Mouse (Mus musculus) urinary bladder, postnatal 10 days (tissue): ENCODE data around the gene BC048562.

Experiments used
- DNase-seq: peaks from one replicate; pipeline ENCODE4 v3.0.0; 2022; ENCODE audit warnings: low spot score

BC048562 gene

DNA sequence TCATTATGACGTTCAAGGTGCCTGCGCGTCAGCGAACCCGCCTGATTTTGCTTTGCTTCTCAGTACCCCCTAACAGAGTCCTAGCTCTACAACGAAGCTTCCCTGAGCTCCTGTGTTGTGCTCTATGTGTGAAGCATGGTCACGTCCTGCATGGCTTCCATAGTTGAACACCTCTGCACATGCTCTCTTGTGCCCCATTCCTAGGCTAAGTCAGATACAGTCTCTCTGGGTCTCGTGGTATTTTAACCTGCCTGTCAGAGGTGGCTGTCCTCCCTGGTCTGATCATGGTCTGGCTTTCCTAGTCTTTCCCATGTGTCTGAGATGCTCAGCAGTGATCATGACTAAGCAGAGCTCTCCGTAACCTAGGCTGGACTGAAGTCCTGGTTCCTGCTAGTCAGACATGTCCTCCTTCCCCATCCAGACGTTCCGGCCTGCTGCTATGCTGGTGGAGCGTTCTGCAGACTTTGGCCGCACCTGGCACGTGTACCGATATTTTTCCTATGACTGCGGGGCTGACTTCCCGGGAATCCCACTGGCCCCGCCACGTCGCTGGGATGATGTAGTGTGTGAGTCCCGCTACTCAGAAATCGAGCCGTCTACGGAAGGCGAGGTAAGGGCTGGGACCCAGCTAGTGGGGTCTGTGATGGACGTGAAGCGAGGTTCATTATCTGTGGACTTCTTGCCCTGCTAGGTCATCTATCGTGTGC lies 44.7 kb downstream of the BC048562 start:
- no peak for DNase-seq

DNA sequence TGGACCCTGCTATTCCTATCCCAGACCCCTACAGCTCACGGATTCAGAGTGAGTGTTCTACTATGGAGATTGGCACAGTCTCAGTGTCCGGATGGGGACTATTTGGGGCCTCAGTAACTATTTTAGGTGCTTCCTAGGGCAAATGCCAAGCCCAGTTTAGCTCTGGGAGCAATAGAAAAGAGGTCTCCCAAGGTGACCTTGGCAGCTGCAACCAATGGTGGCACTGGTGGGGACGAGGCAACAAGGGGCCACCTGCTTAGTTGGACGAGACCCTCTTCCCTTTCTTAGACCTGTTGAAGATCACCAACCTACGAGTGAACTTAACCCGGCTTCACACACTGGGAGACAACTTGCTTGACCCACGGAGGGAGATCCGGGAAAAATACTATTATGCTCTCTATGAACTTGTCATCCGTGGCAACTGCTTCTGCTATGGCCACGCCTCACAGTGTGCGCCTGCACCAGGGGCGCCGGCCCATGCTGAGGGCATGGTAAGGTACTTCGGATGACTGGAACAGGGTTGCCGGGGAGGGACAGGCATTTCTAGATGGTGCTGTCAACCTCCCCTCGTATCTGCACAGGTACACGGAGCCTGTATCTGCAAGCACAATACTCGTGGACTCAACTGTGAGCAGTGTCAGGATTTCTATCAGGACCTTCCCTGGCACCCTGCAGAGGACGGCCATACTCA lies 45.4 kb downstream of the BC048562 start:
- DNase-seq: no peak

DNA sequence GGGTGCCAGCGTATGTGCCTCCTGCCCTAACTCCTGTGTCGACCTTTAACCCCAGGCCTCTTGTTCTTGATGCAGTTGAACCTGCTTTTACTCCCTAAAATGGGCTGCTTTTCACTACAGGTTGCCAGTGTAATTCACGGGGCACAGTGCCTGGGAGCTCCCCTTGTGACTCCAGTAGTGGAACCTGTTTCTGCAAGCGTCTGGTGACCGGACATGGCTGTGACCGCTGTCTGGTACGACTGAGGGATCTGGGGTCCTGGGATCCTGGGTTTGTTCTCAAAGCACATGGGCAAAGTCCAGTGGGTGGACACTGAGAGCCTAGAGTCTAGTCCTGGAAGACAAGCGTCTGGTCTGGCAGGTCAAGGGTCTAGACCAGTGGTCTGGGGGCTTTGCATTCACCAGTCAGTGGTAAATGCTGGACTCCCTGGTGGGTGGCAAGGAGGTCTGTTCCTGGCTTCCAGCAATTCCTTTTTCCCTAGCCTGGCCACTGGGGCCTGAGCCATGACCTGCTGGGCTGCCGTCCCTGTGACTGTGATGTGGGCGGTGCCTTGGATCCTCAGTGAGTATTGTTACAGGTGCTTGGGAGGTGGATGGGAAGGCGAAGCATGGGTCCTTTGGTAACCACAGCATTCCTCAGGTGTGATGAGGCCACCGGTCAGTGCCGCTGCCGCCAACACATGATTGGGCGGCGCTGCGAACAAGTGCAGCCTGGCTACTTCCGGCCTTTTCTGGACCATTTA lies 46.9 kb downstream of the BC048562 start:
- DNase-seq: no peak

DNA sequence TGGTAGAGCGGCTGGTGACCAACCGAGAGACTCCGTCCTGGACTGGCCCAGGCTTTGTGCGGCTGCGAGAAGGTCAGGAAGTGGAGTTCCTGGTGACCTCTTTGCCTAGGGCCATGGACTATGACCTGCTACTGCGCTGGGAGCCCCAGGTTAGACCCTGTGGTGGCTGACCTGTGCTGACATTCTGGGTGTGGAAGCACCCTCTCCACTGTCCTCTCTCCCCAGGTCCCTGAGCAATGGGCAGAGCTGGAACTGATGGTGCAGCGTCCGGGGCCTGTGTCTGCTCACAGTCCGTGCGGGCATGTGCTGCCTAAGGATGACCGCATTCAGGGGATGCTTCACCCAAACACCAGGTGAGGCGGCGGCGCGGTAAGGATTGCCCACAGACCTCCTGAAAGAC lies 47.7 kb downstream of the BC048562 start:
- DNase-seq: no peak

DNA sequence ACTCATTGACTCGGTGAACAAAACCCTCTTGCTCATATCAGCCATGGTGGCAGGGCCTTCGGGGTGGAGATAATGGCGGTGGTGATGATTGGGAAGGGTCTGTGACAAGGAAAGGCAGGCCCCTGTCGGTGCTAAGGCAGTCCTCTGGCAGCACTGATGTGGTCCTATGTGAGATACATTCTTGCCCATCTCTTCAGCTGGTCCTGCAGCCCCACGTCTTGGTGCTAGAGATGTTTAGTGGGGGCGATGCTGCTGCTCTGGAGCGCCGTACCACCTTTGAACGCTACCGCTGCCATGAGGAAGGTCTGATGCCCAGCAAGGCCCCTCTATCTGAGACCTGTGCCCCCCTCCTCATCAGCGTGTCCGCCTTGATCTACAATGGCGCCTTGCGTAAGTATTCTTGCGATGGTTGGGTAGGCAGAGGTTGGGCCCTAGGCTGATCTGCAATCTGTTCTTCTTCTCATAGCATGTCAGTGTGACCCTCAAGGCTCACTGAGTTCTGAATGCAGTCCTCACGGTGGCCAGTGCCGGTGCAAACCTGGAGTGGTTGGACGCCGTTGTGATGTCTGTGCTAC lies 49.1 kb downstream of the BC048562 start:
- DNase-seq: no peak

DNA sequence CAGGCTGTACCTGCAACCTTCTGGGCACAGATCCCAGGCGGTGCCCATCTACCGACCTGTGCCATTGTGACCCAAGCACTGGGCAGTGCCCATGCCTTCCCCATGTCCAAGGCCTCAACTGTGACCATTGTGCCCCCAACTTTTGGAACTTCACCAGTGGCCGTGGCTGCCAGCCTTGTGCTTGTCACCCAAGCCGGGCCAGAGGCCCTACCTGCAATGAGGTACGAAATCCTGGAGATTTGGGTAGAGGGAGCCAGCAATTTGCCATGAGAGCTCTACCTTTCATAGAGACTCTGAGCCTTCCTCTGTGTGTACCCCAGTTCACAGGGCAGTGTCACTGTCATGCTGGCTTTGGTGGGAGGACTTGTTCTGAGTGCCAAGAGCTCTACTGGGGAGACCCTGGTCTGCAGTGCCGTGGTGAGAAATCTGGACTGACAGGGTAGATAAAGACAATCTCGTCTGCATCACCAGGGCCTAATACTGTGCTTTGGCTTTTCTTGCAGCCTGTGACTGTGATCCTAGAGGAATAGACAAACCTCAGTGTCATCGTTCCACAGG lies 50.8 kb downstream of the BC048562 start:
- no peak for DNase-seq

DNA sequence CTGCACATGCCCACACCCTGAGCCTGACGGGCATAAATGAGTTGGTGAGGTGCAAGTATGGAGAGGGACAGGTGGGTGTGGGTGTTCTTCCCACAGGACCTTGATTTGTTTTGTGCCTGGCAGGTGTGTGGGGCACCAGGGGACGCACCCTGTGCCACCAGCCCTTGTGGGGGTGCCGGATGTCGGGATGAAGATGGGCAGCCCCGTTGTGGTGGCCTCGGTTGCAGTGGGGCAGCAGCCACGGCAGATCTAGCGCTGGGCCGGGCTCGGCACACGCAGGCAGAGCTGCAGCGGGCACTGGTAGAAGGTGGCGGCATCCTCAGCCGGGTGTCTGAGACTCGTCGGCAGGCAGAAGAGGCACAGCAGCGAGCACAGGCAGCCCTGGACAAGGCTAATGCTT lies 52.1 kb downstream of the BC048562 start:
- DNase-seq: no peak

DNA sequence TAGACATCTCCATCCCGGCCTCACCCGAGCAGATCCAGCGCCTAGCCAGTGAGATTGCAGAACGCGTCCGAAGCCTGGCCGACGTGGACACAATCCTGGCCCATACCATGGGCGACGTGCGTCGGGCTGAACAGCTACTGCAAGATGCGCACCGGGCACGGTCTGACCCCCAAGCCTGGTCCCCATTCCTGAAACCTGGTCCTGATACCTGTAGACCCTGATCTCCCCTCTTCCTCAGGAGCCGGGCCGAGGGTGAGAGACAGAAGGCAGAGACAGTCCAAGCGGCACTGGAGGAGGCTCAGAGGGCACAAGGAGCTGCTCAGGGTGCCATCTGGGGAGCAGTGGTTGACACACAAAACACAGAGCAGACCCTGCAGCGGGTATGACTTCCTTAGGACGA lies 52.9 kb downstream of the BC048562 start:
- DNase-seq: no peak

DNA sequence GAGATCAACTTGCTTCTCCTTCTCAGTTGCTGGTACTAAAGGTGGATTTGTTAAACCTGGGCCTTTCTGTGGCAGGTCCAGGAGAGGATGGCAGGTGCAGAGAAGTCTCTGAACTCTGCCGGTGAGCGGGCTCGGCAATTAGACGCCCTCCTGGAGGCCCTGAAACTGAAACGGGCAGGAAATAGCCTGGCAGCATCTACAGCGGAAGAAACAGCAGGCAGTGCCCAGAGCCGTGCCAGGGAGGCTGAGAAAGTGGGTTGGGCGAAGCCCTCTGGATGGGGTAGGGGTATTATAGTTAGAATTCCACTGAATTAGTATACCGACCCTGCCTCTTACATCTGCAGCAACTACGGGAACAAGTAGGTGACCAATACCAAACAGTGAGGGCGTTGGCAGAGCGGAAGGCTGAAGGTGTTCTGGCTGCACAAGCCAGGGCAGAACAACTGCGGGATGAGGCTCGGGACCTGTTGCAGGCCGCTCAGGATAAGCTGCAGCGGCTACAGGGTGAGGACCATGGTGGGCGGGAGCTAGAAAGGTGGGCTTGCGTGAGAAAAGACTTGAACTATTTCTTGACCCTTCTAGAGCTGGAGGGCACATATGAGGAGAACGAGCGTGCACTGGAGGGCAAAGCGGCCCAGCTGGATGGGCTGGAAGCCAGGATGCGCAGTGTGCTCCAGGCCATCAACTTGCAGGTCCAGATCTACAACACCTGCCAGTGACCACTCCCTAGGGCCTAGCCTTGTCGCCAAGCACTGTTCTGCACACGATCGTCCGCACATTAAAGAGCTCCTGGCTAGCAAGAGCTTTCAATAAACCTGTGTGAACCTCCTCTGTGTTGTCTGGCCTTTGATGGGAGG lies 53.6 kb downstream of the BC048562 start:
- DNase-seq: no peak

DNA sequence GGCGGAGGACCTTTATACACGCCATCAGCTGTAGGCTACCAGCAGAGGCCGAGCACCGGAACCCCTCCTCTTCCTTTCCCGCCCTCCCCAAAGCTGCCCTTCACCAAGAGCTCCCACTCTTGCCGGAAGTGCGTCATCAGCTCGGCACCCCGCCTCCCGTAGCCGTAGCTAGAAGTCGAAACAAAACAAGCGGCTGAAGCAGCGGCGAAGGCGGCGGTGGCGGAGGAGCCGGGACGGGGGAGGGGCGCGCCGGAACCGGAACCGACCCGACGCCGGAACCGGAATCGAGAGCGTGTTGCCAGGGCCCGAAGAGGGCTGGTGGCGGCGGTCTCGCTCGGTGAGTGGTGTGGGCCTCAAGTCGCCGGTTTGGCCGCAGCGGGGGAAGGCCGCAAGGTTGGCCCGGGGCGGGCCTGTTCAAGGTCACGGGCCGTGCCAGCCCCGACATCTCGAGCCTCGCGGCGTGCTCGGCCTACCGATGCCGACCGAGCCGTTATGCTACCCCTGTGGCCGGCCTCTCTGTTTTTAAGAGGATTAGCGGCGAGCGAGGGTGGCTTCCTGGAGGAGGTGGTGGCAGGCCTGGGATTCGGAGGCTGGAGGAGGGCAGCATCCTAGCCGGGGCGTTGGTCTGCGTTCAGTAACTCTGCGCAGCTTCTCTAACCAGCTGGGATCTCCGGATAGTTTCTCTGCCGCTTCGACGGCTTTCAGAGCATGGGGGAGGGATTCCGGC lies 54.4 kb downstream of the BC048562 start, which contains the start of gene Usp19:
TSS of gene Usp19 (plus strand) at position 44 of the 727 bp plus-strand sequence.
- peak; percentile 85 for DNase-seq

DNA sequence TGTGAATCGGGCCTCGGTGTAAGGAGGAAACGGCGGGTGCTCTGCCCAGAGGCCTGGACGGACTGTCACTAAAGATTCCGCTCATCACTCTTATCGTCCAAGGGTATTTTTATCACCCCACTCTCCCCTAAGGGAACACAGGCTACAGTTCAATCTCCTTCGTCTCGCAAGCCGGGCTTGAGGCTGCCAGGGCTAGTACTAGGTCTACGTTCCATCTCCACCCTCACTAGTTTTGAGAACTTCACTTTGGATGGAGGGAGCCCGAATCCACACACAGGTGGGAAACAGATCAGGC lies 55.0 kb downstream of the BC048562 start:
- DNase-seq: no peak

DNA sequence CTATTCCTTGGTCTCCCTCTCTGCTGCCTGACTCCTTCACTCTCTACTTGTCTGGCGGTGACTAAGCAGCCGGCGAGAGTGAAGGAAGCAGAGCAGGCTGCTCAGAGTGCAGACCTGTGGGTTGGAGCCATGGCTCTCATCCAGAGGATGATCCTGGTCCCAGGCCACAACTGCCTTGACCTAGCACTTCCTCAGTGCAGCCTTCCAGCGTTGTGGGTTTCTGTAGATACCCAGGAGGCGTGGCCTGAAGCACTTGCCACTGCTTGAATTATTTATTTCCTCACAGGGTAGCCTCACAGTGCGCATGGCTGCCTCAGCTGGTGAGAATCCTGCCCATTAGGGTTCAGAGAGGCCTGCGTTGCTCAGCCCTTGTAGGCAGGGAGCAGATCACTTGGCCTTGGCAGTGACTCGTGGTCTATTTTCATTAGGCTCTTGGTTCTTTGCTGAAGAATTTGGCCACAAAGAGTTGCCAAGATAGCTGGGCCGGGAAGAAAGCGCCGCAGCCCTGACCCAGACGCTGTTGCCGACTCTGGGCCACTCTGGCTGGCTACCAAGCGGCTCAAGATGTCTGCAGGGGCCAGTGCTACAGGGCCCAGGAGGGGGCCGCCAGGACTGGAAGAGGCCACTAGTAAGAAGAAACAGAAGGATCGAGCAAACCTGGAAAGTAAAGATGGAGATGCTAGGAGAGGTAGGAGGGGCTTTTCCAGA lies 55.9 kb downstream of the BC048562 start:
- no peak for DNase-seq

DNA sequence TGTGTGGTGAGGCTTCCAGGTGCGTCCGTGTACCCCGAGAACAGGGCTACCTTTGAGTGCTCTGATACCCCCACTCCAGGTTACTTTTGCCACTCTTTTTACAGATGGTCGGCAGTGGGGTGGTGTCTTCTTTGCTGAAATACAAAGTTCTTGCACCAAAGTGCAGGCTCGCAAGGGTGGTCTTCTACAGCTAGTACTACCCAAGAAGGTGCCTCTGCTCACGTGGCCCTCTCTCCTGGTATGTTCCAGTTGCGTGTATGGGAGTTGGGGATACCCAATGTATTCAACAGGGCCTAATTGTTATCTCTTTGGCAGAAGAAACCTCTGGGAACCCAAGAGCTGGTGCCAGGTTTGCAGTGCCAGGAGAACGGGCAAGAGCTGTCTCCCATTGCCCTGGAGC lies 57.0 kb downstream of the BC048562 start:
- DNase-seq: no peak

DNA sequence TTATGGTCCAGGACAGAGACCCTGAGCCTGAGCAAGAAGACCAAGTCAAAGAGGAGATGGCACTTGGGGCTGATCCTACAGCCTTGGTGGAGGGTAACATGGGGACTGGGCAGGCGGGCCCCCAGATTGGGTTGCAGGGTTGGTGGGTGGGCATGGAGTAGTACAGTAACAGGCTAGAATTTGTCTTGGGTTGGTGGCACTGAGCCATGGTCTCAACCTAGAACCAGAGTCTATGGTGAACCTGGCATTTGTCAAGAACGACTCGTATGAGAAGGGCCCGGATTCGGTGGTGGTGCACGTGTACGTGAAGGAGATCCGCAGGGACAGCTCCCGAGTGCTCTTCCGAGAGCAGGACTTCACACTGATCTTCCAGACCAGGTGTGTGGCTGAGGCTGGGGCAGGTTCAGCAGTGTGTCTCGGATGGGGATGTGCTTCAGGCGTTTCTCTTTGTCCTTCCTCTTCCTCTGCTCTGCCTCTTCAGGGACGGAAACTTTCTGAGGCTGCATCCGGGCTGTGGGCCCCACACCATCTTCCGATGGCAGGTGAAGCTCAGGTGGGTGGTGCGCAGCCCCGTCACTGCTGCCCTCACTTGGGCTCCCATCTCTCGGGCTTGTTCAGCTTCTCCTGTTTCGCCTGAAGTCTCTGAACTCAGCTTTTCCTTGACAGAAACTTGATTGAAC lies 58.0 kb downstream of the BC048562 start:
- DNase-seq: no peak

DNA sequence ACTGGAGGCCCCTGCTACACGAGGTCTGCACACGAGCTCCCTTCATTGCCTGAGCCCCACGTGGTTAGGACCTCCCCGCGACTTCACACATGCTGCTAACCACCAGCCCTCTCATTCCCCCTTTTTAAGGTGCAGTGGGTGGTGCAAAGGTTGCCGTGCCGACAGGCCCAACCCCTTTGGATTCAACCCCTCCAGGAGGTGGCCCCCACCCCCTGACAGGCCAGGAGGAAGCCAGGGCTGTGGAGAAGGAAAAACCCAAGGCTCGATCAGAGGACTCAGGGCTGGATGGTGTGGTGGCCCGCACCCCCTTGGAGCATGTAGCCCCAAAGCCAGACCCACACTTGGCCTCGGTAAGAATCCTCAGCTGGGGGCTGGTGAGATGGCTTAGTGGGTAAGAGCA lies 58.6 kb downstream of the BC048562 start:
- DNase-seq: no peak
